ENCODE assay signal across 24 mouse cellular contexts in genomic region chr2:128521701-128522443, GRCm38 (mm10).
DNase-seq lines count a peak whose midpoint lies in the region; ATAC-seq and TF ChIP-seq lines count a peak whose summit lies in the region.
"Had no signal": no experiment of that assay in that cellular context is flagged by ENCODE, and none has a peak within 500 bp of the region (broad histone marks: within the 10 kb centered on the region; RNA-seq: fewer than 3 reads in every experiment).

No protein-coding gene starts in this region.

- H3K4me1 ChIP-seq in kidney, embryonic 16.5 days (ENCODE audit: insufficient read depth, low read length), result peaks cover 3% of the 10 kb centered on the region; the same call in 1 of the 2 replicates
- H3K4me1 ChIP-seq in stomach, embryonic 14.5 days (ENCODE audit: control insufficient read depth, insufficient read depth, low read length), result no peaks in the 10 kb centered on the region
- H3K4me1 ChIP-seq in stomach, postnatal 0 days (replicated peaks; ENCODE audit: control insufficient read depth, insufficient read depth), result no peaks in the 10 kb centered on the region
- H3K4me1 ChIP-seq in embryonic facial prominence, embryonic 14.5 days (ENCODE audit: control insufficient read depth, insufficient read depth, low read length), result peaks cover 15% of the 10 kb centered on the region
- H3K4me1 ChIP-seq: forebrain, embryonic 10.5 days; heart, embryonic 10.5 days; hindbrain, embryonic 12.5 days had no signal

- peak; percentile 84 for ATAC-seq in kidney, embryonic 16.5 days (ENCODE audit: low FRiP score, low TSS enrichment)
- peak; percentile 28; the same call in 1 of the 2 replicates for ATAC-seq in stomach, embryonic 14.5 days (ENCODE audit: insufficient number of reproducible peaks, insufficient read depth, low FRiP score, low read depth)
- ATAC-seq in stomach, postnatal 0 days (ENCODE audit: low FRiP score, low TSS enrichment), result no peak
- peak; percentile 82 for ATAC-seq in embryonic facial prominence, embryonic 14.5 days (ENCODE audit: low read depth)
- ATAC-seq: CD4-positive, CD25-positive, alpha-beta regulatory T cell, adult 4 months; forebrain, embryonic 14.5 days; hindbrain, embryonic 16.5 days had no signal

- no peak overlapping the region for H3K9ac ChIP-seq in kidney, embryonic 16.5 days (replicated peaks; ENCODE audit: low read length)
- H3K9ac ChIP-seq in stomach, embryonic 14.5 days (replicated peaks; ENCODE audit: low read depth, low read length), result no peak overlapping the region
- no peak overlapping the region for H3K9ac ChIP-seq in stomach, postnatal 0 days (ENCODE audit: low read length)
- H3K9ac ChIP-seq in embryonic facial prominence, embryonic 14.5 days (ENCODE audit: low read depth, low read length), result no peak overlapping the region
- H3K9ac ChIP-seq: embryonic facial prominence, embryonic 15.5 days; hindbrain, embryonic 12.5 days had no signal

- TF ChIP-seq EP300 in stomach, postnatal 0 days (optimal IDR thresholded peaks at IDR 0.05), result no peak

- no peak for TF ChIP-seq CTCF in stomach, postnatal 0 days (IDR thresholded peaks at IDR 0.05; ENCODE audit: low read depth)

- H3K4me3 ChIP-seq in kidney, embryonic 16.5 days (ENCODE audit: low read length), result no peak overlapping the region
- H3K4me3 ChIP-seq in stomach, embryonic 14.5 days (ENCODE audit: low read depth, low read length), result no peak overlapping the region
- H3K4me3 ChIP-seq in stomach, postnatal 0 days (ENCODE audit: low read depth, low read length), result no peak overlapping the region
- no peak overlapping the region for H3K4me3 ChIP-seq in embryonic facial prominence, embryonic 14.5 days (ENCODE audit: low read depth, low read length)
- H3K4me3 ChIP-seq: embryonic facial prominence, embryonic 15.5 days; erythroblast, embryonic 14.5 days; forebrain, embryonic 10.5 days; heart, embryonic 10.5 days; hindbrain, embryonic 12.5 days had no signal

- DNase-seq in kidney, adult 8-10 months, result no peak
- no peak for DNase-seq in stomach, postnatal 0 days (ENCODE audit: low spot score)
- DNase-seq in embryonic facial prominence, embryonic 14.5 days (ENCODE audit: low spot score), result peak; percentile 68
- DNase-seq in right cerebral cortex, adult 2 months (ENCODE audit: low spot score in 2 of 2), result no peak
- no peak for DNase-seq in left cerebral cortex, postnatal 36 days (ENCODE audit: low spot score in 2 of 2)
- DNase-seq: adrenal gland, postnatal 10 days; B cell, adult 2 months; cerebellum, adult 11 months; cerebellum, adult 8-10 months; cerebellum, postnatal 14 days; embryo, embryonic 11 days; heart, adult 18-20 months; heart, postnatal 10 days; heart, postnatal 4 days had no signal

- peak overlapping the region; percentile 36; the same call in 1 of the 2 replicates for H3K27ac ChIP-seq in kidney, embryonic 16.5 days (ENCODE audit: low read length)
- no peak overlapping the region for H3K27ac ChIP-seq in stomach, embryonic 14.5 days (ENCODE audit: low read length)
- H3K27ac ChIP-seq in stomach, postnatal 0 days (replicated peaks), result no peak overlapping the region
- H3K27ac ChIP-seq in embryonic facial prominence, embryonic 14.5 days (replicated peaks; ENCODE audit: low read depth, low read length), result no peak overlapping the region
- H3K27ac ChIP-seq: embryonic facial prominence, embryonic 15.5 days; forebrain, embryonic 10.5 days; heart, embryonic 10.5 days; hindbrain, embryonic 12.5 days had no signal

- intact Hi-C loops in left cerebral cortex, postnatal 36 days (cut with DNase I), result no loop called here

- H3K4me2 ChIP-seq in kidney, embryonic 16.5 days (replicated peaks; ENCODE audit: low read depth, low read length), result no peak overlapping the region
- no peak overlapping the region for H3K4me2 ChIP-seq in stomach, embryonic 14.5 days (replicated peaks; ENCODE audit: low read depth, low read length)
- H3K4me2 ChIP-seq in stomach, postnatal 0 days (replicated peaks; ENCODE audit: low read depth), result no peak overlapping the region
- no peak overlapping the region for H3K4me2 ChIP-seq in embryonic facial prominence, embryonic 14.5 days (ENCODE audit: low read depth, low read length)
- H3K4me2 ChIP-seq: embryonic facial prominence, embryonic 15.5 days; hindbrain, embryonic 12.5 days had no signal

- H3K27me3 ChIP-seq in kidney, embryonic 16.5 days (ENCODE audit: insufficient read depth, low read length), result no peaks in the 10 kb centered on the region
- no peaks in the 10 kb centered on the region for H3K27me3 ChIP-seq in stomach, embryonic 14.5 days (ENCODE audit: control insufficient read depth, insufficient read depth, low read length)
- no peaks in the 10 kb centered on the region for H3K27me3 ChIP-seq in stomach, postnatal 0 days (ENCODE audit: control insufficient read depth, insufficient read depth, low read length)
- H3K27me3 ChIP-seq in embryonic facial prominence, embryonic 14.5 days (replicated peaks; ENCODE audit: control insufficient read depth, insufficient read depth, low read length), result no peaks in the 10 kb centered on the region
- H3K27me3 ChIP-seq: embryonic facial prominence, embryonic 15.5 days; hindbrain, embryonic 12.5 days had no signal

- H3K36me3 ChIP-seq in kidney, embryonic 16.5 days (ENCODE audit: insufficient read depth, low read length), result no peaks in the 10 kb centered on the region
- no peaks in the 10 kb centered on the region for H3K36me3 ChIP-seq in stomach, embryonic 14.5 days (ENCODE audit: control insufficient read depth, insufficient read depth, low read length)
- no peaks in the 10 kb centered on the region for H3K36me3 ChIP-seq in stomach, postnatal 0 days (ENCODE audit: control insufficient read depth, insufficient read depth, low read length)
- H3K36me3 ChIP-seq in embryonic facial prominence, embryonic 14.5 days (ENCODE audit: control insufficient read depth, insufficient read depth, low read length), result no peaks in the 10 kb centered on the region
- H3K36me3 ChIP-seq: embryonic facial prominence, embryonic 15.5 days; forebrain, embryonic 10.5 days; heart, embryonic 10.5 days; hindbrain, embryonic 12.5 days had no signal

- H3K9me3 ChIP-seq in kidney, embryonic 16.5 days (ENCODE audit: low read length), result no peaks in the 10 kb centered on the region
- H3K9me3 ChIP-seq in stomach, embryonic 14.5 days (ENCODE audit: control insufficient read depth, low read depth, low read length), result no peaks in the 10 kb centered on the region
- no peaks in the 10 kb centered on the region for H3K9me3 ChIP-seq in stomach, postnatal 0 days (ENCODE audit: control insufficient read depth, low read length)
- H3K9me3 ChIP-seq in embryonic facial prominence, embryonic 14.5 days (ENCODE audit: control insufficient read depth, low read length), result no peaks in the 10 kb centered on the region
- H3K9me3 ChIP-seq: embryonic facial prominence, embryonic 15.5 days; forebrain, embryonic 10.5 days; heart, embryonic 10.5 days; hindbrain, embryonic 12.5 days had no signal

- 23% methylated on average over 4 of the region's 4 CpGs for WGBS in kidney, embryonic 16.5 days
- WGBS in stomach, embryonic 14.5 days, result 35% methylated on average over 4 of the region's 4 CpGs
- WGBS in stomach, postnatal 0 days, result 33% methylated on average over 4 of the region's 4 CpGs
- WGBS in embryonic facial prominence, embryonic 14.5 days, result 58% methylated on average over 4 of the region's 4 CpGs
